Mouse (Mus musculus) erythroid progenitor cell, adult 5-6 weeks (primary cell): Measurements from ENCODE around the gene Rtf2. TPM values are rescaled to one million over a fixed set of nuclear protein-coding genes. Genes with fewer than 3 reads are reported as not detected.

ENCODE experiments used
- ATAC-seq: replicated peaks from 2 replicates; pipeline ENCODE4 v1.8.0; 2016; ENCODE audit warnings: moderate number of reproducible peaks, mild to moderate bottlenecking, moderate TSS enrichment, inconsistent platforms; ENCODE audit not compliant: poor library complexity, low FRiP score, severe bottlenecking
- total RNA-seq, 2 experiments: library from RNA; stranded (forward) in 1 of 2; stranded (reverse) in 1 of 2; fragments of 150-400 nt in 1 of 2; fragments of 186-747, 209-891 nt in 1 of 2; gene quantifications; 2 replicates each; pipeline versions ENCODE4 v1.2.3 to v1.2.4; 2015 to 2017; ENCODE audit warnings: low replicate concordance in 2 of 2

Gene Rtf2
- total RNA-seq, 2 experiments from 2014 or later = 24.7 to 74.4 TPM

GRCm38 (mm10) chr2:172477350-172477749 is 37.0 kb downstream of the Rtf2 start:
- ATAC-seq = no peak

- peak; percentile 74; the same call in 1 of the 2 replicates for ATAC-seq
These were observed 37.5 kb downstream of the Rtf2 start for GRCm38 (mm10) chr2:172477860-172478259.

- no peak for ATAC-seq
These were observed 39.9 kb downstream of the Rtf2 start for GRCm38 (mm10) chr2:172480296-172480695.

GRCm38 (mm10) chr2:172481654-172482385 is 41.5 kb downstream of the Rtf2 start:
- no peak for ATAC-seq

- no peak for ATAC-seq
These were observed 43.5 kb downstream of the Rtf2 start for GRCm38 (mm10) chr2:172483766-172484413.

GRCm38 (mm10) chr2:172484696-172485370 is 44.5 kb downstream of the Rtf2 start:
- no peak for ATAC-seq

- ATAC-seq = no peak
These were observed 56.5 kb downstream of the Rtf2 start for GRCm38 (mm10) chr2:172496736-172497345.

GRCm38 (mm10) chr2:172498823-172499222 is 58.5 kb downstream of the Rtf2 start:
- ATAC-seq = no peak

GRCm38 (mm10) chr2:172500752-172501316 is 60.5 kb downstream of the Rtf2 start:
- ATAC-seq = no peak

- ATAC-seq = 0 out of 2 replicates have a peak, but pooled peaks have one; percentile 52
These were observed 61.0 kb downstream of the Rtf2 start for GRCm38 (mm10) chr2:172501341-172501740.

GRCm38 (mm10) chr2:172502168-172502567 is 61.8 kb downstream of the Rtf2 start:
- ATAC-seq = no peak

GRCm38 (mm10) chr2:172506121-172506520 is 65.8 kb downstream of the Rtf2 start:
- ATAC-seq = no peak

- ATAC-seq = no peak
These were observed 69.8 kb downstream of the Rtf2 start for GRCm38 (mm10) chr2:172510056-172510712.

- ATAC-seq = no peak
These were observed 70.5 kb downstream of the Rtf2 start for GRCm38 (mm10) chr2:172510899-172511298.

- no peak for ATAC-seq
These were observed 76.1 kb downstream of the Rtf2 start for GRCm38 (mm10) chr2:172516407-172516992.
